Mouse (Mus musculus): Measurements from ENCODE around the gene Angpt4. TPM values are rescaled to one million over a fixed set of nuclear protein-coding genes. Genes with fewer than 3 reads are reported as not detected.
A peak's percentile ranks its signal among the peaks of the same experiment; 100 is the strongest.

Angpt4 gene
- polyA plus RNA-seq (2016; fragmentation: Nextera tagmentation; extraction: Ambion mirVana): 0.48 and 1.1 TPM in 2 replicates

- Histone ChIP-seq H3K27ac (peak within 1 kb of the TSS; percentile 79), H3K4me3 (0 out of 2 replicates have a peak within 1 kb of the TSS, but pooled peaks have one; percentile 4), H3K9me3 (no peaks in the 10 kb centered on the region), H3K27me3 (ENCODE audit: insufficient read depth, poor library complexity, severe bottlenecking) (peaks cover 5% of the 10 kb centered on the region; the same call in 1 of the 2 replicates), H3K4me1 (peaks cover 20% of the 10 kb centered on the region), H3K36me3 (no peaks in the 10 kb centered on the region)
- no peak for DNase-seq (ENCODE audit: low spot score)
- WGBS: 63% methylated on average over 12 of the region's 13 CpGs
Measured at GRCm38 (mm10) chr2:151910919-151911500, at the start of gene Angpt4. Gene Angpt4, plus strand, starts transcription at chr2:151911210.

- DNase-seq (ENCODE audit: low spot score): no peak
- no peaks in the 10 kb centered on the region for H3K9me3 ChIP-seq
Measured at GRCm38 (mm10) chr2:151862257-151862810, 48.7 kb upstream of the Angpt4 start.

GRCm38 (mm10) chr2:151864941-151865340 is 46.1 kb upstream of the Angpt4 start:
- H3K27me3 ChIP-seq (ENCODE audit: insufficient read depth, poor library complexity, severe bottlenecking): peaks cover 40% of the 10 kb centered on the region
- H3K4me3 ChIP-seq: no peak overlapping the region
- H3K27ac ChIP-seq: no peak overlapping the region
- no peak for DNase-seq (ENCODE audit: low spot score)
- WGBS: 84% methylated on average over 6 of the region's 6 CpGs
- peaks cover 3% of the 10 kb centered on the region; the same call in 1 of the 2 replicates for H3K4me1 ChIP-seq
- H3K9me3 ChIP-seq: no peaks in the 10 kb centered on the region
- H3K36me3 ChIP-seq: no peaks in the 10 kb centered on the region

More at GRCm38 (mm10) chr2:151862257-151862810, 48.7 kb upstream of the Angpt4 start:
- H3K36me3 ChIP-seq: no peaks in the 10 kb centered on the region
- peaks cover 3% of the 10 kb centered on the region; the same call in 1 of the 2 replicates for H3K4me1 ChIP-seq
- H3K27me3 ChIP-seq (ENCODE audit: insufficient read depth, poor library complexity, severe bottlenecking): peaks cover 23% of the 10 kb centered on the region
- H3K4me3 ChIP-seq: no peak overlapping the region
- no peak overlapping the region for H3K27ac ChIP-seq
- 51% methylated on average over 5 of the region's 5 CpGs for WGBS

- Histone ChIP-seq H3K36me3 (no peaks in the 10 kb centered on the region), H3K4me1 (peaks cover 3% of the 10 kb centered on the region; the same call in 1 of the 2 replicates), H3K27ac (no peak overlapping the region), H3K9me3 (no peaks in the 10 kb centered on the region), H3K4me3 (no peak overlapping the region), H3K27me3 (ENCODE audit: insufficient read depth, poor library complexity, severe bottlenecking) (peaks cover 44% of the 10 kb centered on the region)
- 31% methylated on average over 4 of the region's 4 CpGs for WGBS
- no peak for DNase-seq (ENCODE audit: low spot score)
Measured at GRCm38 (mm10) chr2:151866487-151866886, 44.5 kb upstream of the Angpt4 start.

- H3K4me1 ChIP-seq: peaks cover 3% of the 10 kb centered on the region; the same call in 1 of the 2 replicates
- 77% methylated on average over 8 of the region's 8 CpGs for whole genome bisulfite sequencing
- no peaks in the 10 kb centered on the region for H3K36me3 ChIP-seq
- peaks cover 55% of the 10 kb centered on the region for H3K27me3 ChIP-seq (ENCODE audit: insufficient read depth, poor library complexity, severe bottlenecking)
- H3K9me3 ChIP-seq: no peaks in the 10 kb centered on the region
- no peak overlapping the region for H3K4me3 ChIP-seq
- no peak overlapping the region for H3K27ac ChIP-seq
- no peak for DNase-seq (ENCODE audit: low spot score)
Measured at GRCm38 (mm10) chr2:151868196-151868595, 42.8 kb upstream of the Angpt4 start.

- H3K4me1 ChIP-seq: no peaks in the 10 kb centered on the region
- H3K4me3 ChIP-seq: no peak overlapping the region
- DNase-seq (ENCODE audit: low spot score): no peak
- H3K9me3 ChIP-seq: no peaks in the 10 kb centered on the region
- H3K27ac ChIP-seq: no peak overlapping the region
- H3K27me3 ChIP-seq (ENCODE audit: insufficient read depth, poor library complexity, severe bottlenecking): peaks cover 61% of the 10 kb centered on the region
- H3K36me3 ChIP-seq: no peaks in the 10 kb centered on the region
Measured at GRCm38 (mm10) chr2:151874551-151874950, 36.5 kb upstream of the Angpt4 start.

- no peak overlapping the region for H3K4me3 ChIP-seq
- no peaks in the 10 kb centered on the region for H3K36me3 ChIP-seq
- H3K27ac ChIP-seq: no peak overlapping the region
- DNase-seq (ENCODE audit: low spot score): no peak
- WGBS: 15% methylated on average over 8 of the region's 8 CpGs
- peaks cover 53% of the 10 kb centered on the region for H3K27me3 ChIP-seq (ENCODE audit: insufficient read depth, poor library complexity, severe bottlenecking)
- no peaks in the 10 kb centered on the region for H3K9me3 ChIP-seq
- no peaks in the 10 kb centered on the region for H3K4me1 ChIP-seq
Measured at GRCm38 (mm10) chr2:151876012-151876485, 35.0 kb upstream of the Angpt4 start.

- Histone ChIP-seq H3K9me3 (no peaks in the 10 kb centered on the region), H3K4me1 (no peaks in the 10 kb centered on the region), H3K4me3 (no peak overlapping the region), H3K36me3 (no peaks in the 10 kb centered on the region), H3K27me3 (ENCODE audit: insufficient read depth, poor library complexity, severe bottlenecking) (peaks cover 41% of the 10 kb centered on the region), H3K27ac (no peak overlapping the region)
- DNase-seq (ENCODE audit: low spot score): no peak
- WGBS: 71% methylated on average over 3 of the region's 3 CpGs
Measured at GRCm38 (mm10) chr2:151878645-151879044, 32.4 kb upstream of the Angpt4 start.

GRCm38 (mm10) chr2:151879760-151880159 is 31.2 kb upstream of the Angpt4 start:
- DNase-seq (ENCODE audit: low spot score): no peak
- WGBS: 51% methylated on average over 2 of the region's 2 CpGs

GRCm38 (mm10) chr2:151891031-151891430 is 20.0 kb upstream of the Angpt4 start:
- peaks cover 6% of the 10 kb centered on the region; the same call in 1 of the 2 replicates for H3K4me1 ChIP-seq
- peaks cover 11% of the 10 kb centered on the region; the same call in 1 of the 2 replicates for H3K27me3 ChIP-seq (ENCODE audit: insufficient read depth, poor library complexity, severe bottlenecking)
- no peak overlapping the region for H3K4me3 ChIP-seq
- no peaks in the 10 kb centered on the region for H3K9me3 ChIP-seq
- WGBS: 60% methylated on average over 6 of the region's 6 CpGs
- no peaks in the 10 kb centered on the region for H3K36me3 ChIP-seq
- DNase-seq (ENCODE audit: low spot score): no peak
- H3K27ac ChIP-seq: no peak overlapping the region

More at GRCm38 (mm10) chr2:151879760-151880159, 31.2 kb upstream of the Angpt4 start:
- Histone ChIP-seq H3K4me1 (no peaks in the 10 kb centered on the region), H3K27ac (no peak overlapping the region), H3K4me3 (no peak overlapping the region), H3K36me3 (no peaks in the 10 kb centered on the region), H3K9me3 (no peaks in the 10 kb centered on the region), H3K27me3 (ENCODE audit: insufficient read depth, poor library complexity, severe bottlenecking) (peaks cover 32% of the 10 kb centered on the region)

GRCm38 (mm10) chr2:151893122-151893774 is 17.8 kb upstream of the Angpt4 start:
- peak overlapping the region; percentile 29; the same call in 1 of the 2 replicates for H3K27ac ChIP-seq
- H3K4me3 ChIP-seq: no peak overlapping the region

GRCm38 (mm10) chr2:151894209-151894980 is 16.6 kb upstream of the Angpt4 start:
- H3K4me3 ChIP-seq: no peak overlapping the region
- WGBS: 72% methylated on average over 8 of the region's 8 CpGs
- no peaks in the 10 kb centered on the region for H3K9me3 ChIP-seq
- DNase-seq (ENCODE audit: low spot score): no peak
- H3K27ac ChIP-seq: no peak overlapping the region
- H3K27me3 ChIP-seq (ENCODE audit: insufficient read depth, poor library complexity, severe bottlenecking): peaks cover 19% of the 10 kb centered on the region; the same call in 1 of the 2 replicates
- H3K36me3 ChIP-seq: no peaks in the 10 kb centered on the region
- peaks cover 9% of the 10 kb centered on the region; the same call in 1 of the 2 replicates for H3K4me1 ChIP-seq

More at GRCm38 (mm10) chr2:151893122-151893774, 17.8 kb upstream of the Angpt4 start:
- 59% methylated on average over 15 of the region's 15 CpGs for WGBS
- peaks cover 15% of the 10 kb centered on the region; the same call in 1 of the 2 replicates for H3K27me3 ChIP-seq (ENCODE audit: insufficient read depth, poor library complexity, severe bottlenecking)
- DNase-seq (ENCODE audit: low spot score): no peak
- H3K9me3 ChIP-seq: no peaks in the 10 kb centered on the region
- H3K4me1 ChIP-seq: peaks cover 6% of the 10 kb centered on the region; the same call in 1 of the 2 replicates
- no peaks in the 10 kb centered on the region for H3K36me3 ChIP-seq
